Mouse (Mus musculus): ENCODE measurements at regions not wholly inside any gene's neighbourhood (a gene's known extent, or its start where the extent isn't known, plus 50 kb on each side); places are given as distances from the start of the nearest gene placed in this dataset.

GRCm38 (mm10) chr14:61665815-61666214 lies 58.6 kb downstream of the Kcnrg start:
- Histone ChIP-seq H3K4me3 (no peak overlapping the region), H3K9ac (no peak overlapping the region), H3K4me1 (replicated peaks) (no peaks in the 10 kb centered on the region), H3K9me3 (no peaks in the 10 kb centered on the region), H3K36me3 (no peaks in the 10 kb centered on the region), H3K4me2 (no peak overlapping the region), H3K27me3 (no peaks in the 10 kb centered on the region), H3K27ac (no peak overlapping the region)
- 93% methylated on average over 3 of the region's 3 CpGs for WGBS
- ATAC-seq (ENCODE audit: low FRiP score) = no peak

GRCm38 (mm10) chr14:61673184-61673583 lies 65.9 kb downstream of the Kcnrg start:
- H3K9ac ChIP-seq = no peak overlapping the region

GRCm38 (mm10) chr14:61678107-61678506 lies 70.8 kb downstream of the Kcnrg start:
- no peaks in the 10 kb centered on the region for H3K36me3 ChIP-seq
- ATAC-seq (ENCODE audit: low FRiP score) = no peak

More at GRCm38 (mm10) chr14:61673184-61673583, 65.9 kb downstream of the Kcnrg start:
- no peaks in the 10 kb centered on the region for H3K27me3 ChIP-seq
- no peak overlapping the region for H3K4me3 ChIP-seq
- H3K4me1 ChIP-seq (replicated peaks) = peaks cover 5% of the 10 kb centered on the region; the same call in 1 of the 2 replicates
- H3K36me3 ChIP-seq = no peaks in the 10 kb centered on the region
- no peak overlapping the region for H3K27ac ChIP-seq
- 61% methylated on average over 2 of the region's 2 CpGs for WGBS
- no peaks in the 10 kb centered on the region for H3K9me3 ChIP-seq
- no peak overlapping the region for H3K4me2 ChIP-seq
- ATAC-seq (ENCODE audit: low FRiP score) = no peak

GRCm38 (mm10) chr14:61680818-61681707 lies 73.8 kb downstream of the Kcnrg start:
- Histone ChIP-seq H3K4me3 (peak overlapping the region; percentile 84), H3K4me2 (peak overlapping the region; percentile 92), H3K9ac (peak overlapping the region; percentile 81), H3K27ac (peak overlapping the region; percentile 94), H3K9me3 (no peaks in the 10 kb centered on the region), H3K27me3 (peaks cover 40% of the 10 kb centered on the region), H3K4me1 (replicated peaks) (peaks cover 24% of the 10 kb centered on the region), H3K36me3 (no peaks in the 10 kb centered on the region)
- WGBS = under 1% methylated on average over 46 of the region's 50 CpGs
- ATAC-seq (ENCODE audit: low FRiP score) = peak; percentile 85

More at GRCm38 (mm10) chr14:61678107-61678506, 70.8 kb downstream of the Kcnrg start:
- H3K4me1 ChIP-seq (replicated peaks) = peaks cover 19% of the 10 kb centered on the region
- no peak overlapping the region for H3K27ac ChIP-seq
- H3K9ac ChIP-seq = no peak overlapping the region
- no peak overlapping the region for H3K4me3 ChIP-seq
- no peak overlapping the region for H3K4me2 ChIP-seq
- 96% methylated on average over 1 of the region's 1 CpGs for WGBS
- H3K27me3 ChIP-seq = peaks cover 11% of the 10 kb centered on the region
- no peaks in the 10 kb centered on the region for H3K9me3 ChIP-seq

GRCm38 (mm10) chr14:61681708-61682701 lies 74.7 kb downstream of the Kcnrg start:
- WGBS = under 1% methylated on average over 81 of the region's 90 CpGs
- Histone ChIP-seq H3K4me3 (peak overlapping the region; percentile 84), H3K27ac (peak overlapping the region; percentile 94)

GRCm38 (mm10) chr14:61682721-61683355 lies 75.6 kb downstream of the Kcnrg start:
- Histone ChIP-seq H3K4me3 (peak overlapping the region; percentile 84), H3K9me3 (no peaks in the 10 kb centered on the region), H3K9ac (peak overlapping the region; percentile 81), H3K36me3 (no peaks in the 10 kb centered on the region), H3K4me1 (replicated peaks) (peaks cover 34% of the 10 kb centered on the region), H3K27me3 (peaks cover 55% of the 10 kb centered on the region), H3K4me2 (peak overlapping the region; percentile 92), H3K27ac (peak overlapping the region; percentile 94)
- ATAC-seq (ENCODE audit: low FRiP score) = peak; percentile 51; the same call in 1 of the 2 replicates
- WGBS = 1% methylated on average over 45 of the region's 54 CpGs

More at GRCm38 (mm10) chr14:61681708-61682701, 74.7 kb downstream of the Kcnrg start:
- no peaks in the 10 kb centered on the region for H3K36me3 ChIP-seq
- peaks cover 47% of the 10 kb centered on the region for H3K27me3 ChIP-seq
- peaks cover 33% of the 10 kb centered on the region for H3K4me1 ChIP-seq (replicated peaks)
- peak; percentile 72 for ATAC-seq (ENCODE audit: low FRiP score)
- H3K4me2 ChIP-seq = peak overlapping the region; percentile 92
- peak overlapping the region; percentile 81 for H3K9ac ChIP-seq
- no peaks in the 10 kb centered on the region for H3K9me3 ChIP-seq

- no peaks in the 10 kb centered on the region for H3K9me3 ChIP-seq
- H3K9ac ChIP-seq = no peak overlapping the region
Observed at GRCm38 (mm10) chr14:61683356-61683740, 76.1 kb downstream of the Kcnrg start.

GRCm38 (mm10) chr14:61683791-61684411 lies 76.6 kb downstream of the Kcnrg start:
- Histone ChIP-seq H3K4me1 (replicated peaks) (peaks cover 35% of the 10 kb centered on the region), H3K4me2 (peak overlapping the region; percentile 92), H3K9me3 (no peaks in the 10 kb centered on the region), H3K9ac (0 out of 2 replicates have a peak overlapping the region, but pooled peaks have one; percentile 29), H3K36me3 (no peaks in the 10 kb centered on the region), H3K27ac (no peak overlapping the region), H3K4me3 (peak overlapping the region; percentile 19), H3K27me3 (peaks cover 63% of the 10 kb centered on the region)
- 12% methylated on average over 19 of the region's 19 CpGs for WGBS
- no peak for ATAC-seq (ENCODE audit: low FRiP score)

More at GRCm38 (mm10) chr14:61683356-61683740, 76.1 kb downstream of the Kcnrg start:
- peak overlapping the region; percentile 84 for H3K4me3 ChIP-seq
- no peak for ATAC-seq (ENCODE audit: low FRiP score)
- 4% methylated on average over 9 of the region's 9 CpGs for WGBS
- no peaks in the 10 kb centered on the region for H3K36me3 ChIP-seq
- peak overlapping the region; percentile 92 for H3K4me2 ChIP-seq
- peaks cover 57% of the 10 kb centered on the region for H3K27me3 ChIP-seq
- H3K27ac ChIP-seq = 0 out of 2 replicates have a peak overlapping the region, but pooled peaks have one; percentile 94
- H3K4me1 ChIP-seq (replicated peaks) = peaks cover 34% of the 10 kb centered on the region

GRCm38 (mm10) chr14:61684473-61685230 lies 77.4 kb downstream of the Kcnrg start:
- H3K36me3 ChIP-seq = no peaks in the 10 kb centered on the region
- no peak for ATAC-seq (ENCODE audit: low FRiP score)
- no peaks in the 10 kb centered on the region for H3K9me3 ChIP-seq
- H3K4me2 ChIP-seq = peak overlapping the region; percentile 92
- no peak overlapping the region for H3K27ac ChIP-seq
- WGBS = 6% methylated on average over 26 of the region's 26 CpGs
- H3K4me3 ChIP-seq = peak overlapping the region; percentile 19
- no peak overlapping the region for H3K9ac ChIP-seq
- H3K4me1 ChIP-seq (replicated peaks) = peaks cover 42% of the 10 kb centered on the region
- H3K27me3 ChIP-seq = peaks cover 66% of the 10 kb centered on the region

- Histone ChIP-seq H3K36me3 (no peaks in the 10 kb centered on the region), H3K4me1 (replicated peaks) (peaks cover 41% of the 10 kb centered on the region), H3K9me3 (no peaks in the 10 kb centered on the region), H3K27me3 (peaks cover 72% of the 10 kb centered on the region), H3K4me3 (no peak overlapping the region), H3K27ac (no peak overlapping the region), H3K9ac (no peak overlapping the region), H3K4me2 (no peak overlapping the region)
- WGBS = 6% methylated on average over 12 of the region's 12 CpGs
- ATAC-seq (ENCODE audit: low FRiP score) = no peak
Observed at GRCm38 (mm10) chr14:61685231-61685800, 78.1 kb downstream of the Kcnrg start.
